Mouse (Mus musculus) embryonic facial prominence, embryonic 12.5 days (tissue): ENCODE measurements at regions not wholly inside any gene's neighbourhood (a gene's known extent, or its start where the extent isn't known, plus 50 kb on each side); places are given as distances from the start of the nearest gene placed in this dataset.

Experiments used
- ATAC-seq: fragments of 200-750 bp; cut with Nextera tagmentation; 2 replicates; pipeline ENCODE4 v1.8.0; 2017; ENCODE audit not compliant: insufficient number of reproducible peaks, insufficient read depth, low FRiP score, low TSS enrichment
- H3K27ac ChIP-seq: fragments of 300-500 bp; sonication (generic); 2 replicates; pipeline ENCODE4 v1.5.1; 2016; ENCODE audit warnings: mild to moderate bottlenecking
- H3K27me3 ChIP-seq: fragments of 300-500 bp; sonication (generic); 2 replicates; pipeline ENCODE4 v1.6.1; 2016; ENCODE audit warnings: mild to moderate bottlenecking, moderate library complexity
- H3K36me3 ChIP-seq: fragments of 300-500 bp; sonication (generic); 2 replicates; pipeline ENCODE4 v1.6.1; 2016; ENCODE audit warnings: mild to moderate bottlenecking
- H3K4me1 ChIP-seq: fragments of 300-500 bp; sonication (generic); 2 replicates; pipeline ENCODE4 v1.6.1; 2016
- H3K4me2 ChIP-seq: fragments of 300-500 bp; sonication (generic); replicated peaks from 2 replicates; pipeline ENCODE4 v1.6.1; 2016; ENCODE audit warnings: mild to moderate bottlenecking, moderate library complexity
- H3K4me3 ChIP-seq: fragments of 300-500 bp; sonication (generic); 2 replicates; pipeline ENCODE4 v1.5.1; 2016; ENCODE audit warnings: mild to moderate bottlenecking
- H3K9ac ChIP-seq: fragments of 300-500 bp; sonication (generic); 2 replicates; pipeline ENCODE4 v1.6.1; 2016; ENCODE audit warnings: mild to moderate bottlenecking, moderate library complexity
- H3K9me3 ChIP-seq: fragments of 300-500 bp; sonication (generic); 2 replicates; pipeline ENCODE4 v1.6.1; 2016; ENCODE audit warnings: mild to moderate bottlenecking, moderate library complexity
- WGBS: fragments of 180-500 bp; shearing (Covaris S2); methylation state at CpG from one replicate; pipeline ENCODE4 v1.1.7; 2016; 5-methylcytosine and 5-hydroxymethylcytosine counted together

DNA sequence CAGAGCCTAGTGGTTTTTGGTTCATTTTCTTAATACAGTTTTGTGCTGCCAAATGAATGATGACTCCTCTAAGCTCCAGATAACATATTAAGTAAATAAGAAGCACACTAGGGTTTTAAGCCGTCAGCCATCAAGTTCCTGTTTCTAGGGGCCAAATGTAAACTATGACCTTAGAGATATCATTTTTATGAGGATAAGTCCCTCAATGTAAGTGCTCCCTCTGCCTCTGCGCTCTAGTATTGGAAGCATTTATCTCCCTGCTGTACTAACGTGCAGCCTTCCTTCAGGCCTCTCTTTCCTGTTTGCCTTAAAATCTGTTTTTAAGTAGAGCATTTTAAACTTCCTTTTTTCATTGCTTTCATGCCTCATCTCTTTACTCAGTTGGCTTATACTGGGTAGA, 381.3 kb upstream of the Cd180 start:
- ATAC-seq = no peak
- H3K4me1 ChIP-seq = no peaks in the 10 kb centered on the region
- H3K27ac ChIP-seq = no peak overlapping the region
- no peak overlapping the region for H3K9ac ChIP-seq
- H3K9me3 ChIP-seq = no peaks in the 10 kb centered on the region
- no peak overlapping the region for H3K4me2 ChIP-seq
- no peaks in the 10 kb centered on the region for H3K27me3 ChIP-seq
- H3K4me3 ChIP-seq = no peak overlapping the region
- WGBS = 64% methylated on average over 3 of the region's 3 CpGs
- no peaks in the 10 kb centered on the region for H3K36me3 ChIP-seq

DNA sequence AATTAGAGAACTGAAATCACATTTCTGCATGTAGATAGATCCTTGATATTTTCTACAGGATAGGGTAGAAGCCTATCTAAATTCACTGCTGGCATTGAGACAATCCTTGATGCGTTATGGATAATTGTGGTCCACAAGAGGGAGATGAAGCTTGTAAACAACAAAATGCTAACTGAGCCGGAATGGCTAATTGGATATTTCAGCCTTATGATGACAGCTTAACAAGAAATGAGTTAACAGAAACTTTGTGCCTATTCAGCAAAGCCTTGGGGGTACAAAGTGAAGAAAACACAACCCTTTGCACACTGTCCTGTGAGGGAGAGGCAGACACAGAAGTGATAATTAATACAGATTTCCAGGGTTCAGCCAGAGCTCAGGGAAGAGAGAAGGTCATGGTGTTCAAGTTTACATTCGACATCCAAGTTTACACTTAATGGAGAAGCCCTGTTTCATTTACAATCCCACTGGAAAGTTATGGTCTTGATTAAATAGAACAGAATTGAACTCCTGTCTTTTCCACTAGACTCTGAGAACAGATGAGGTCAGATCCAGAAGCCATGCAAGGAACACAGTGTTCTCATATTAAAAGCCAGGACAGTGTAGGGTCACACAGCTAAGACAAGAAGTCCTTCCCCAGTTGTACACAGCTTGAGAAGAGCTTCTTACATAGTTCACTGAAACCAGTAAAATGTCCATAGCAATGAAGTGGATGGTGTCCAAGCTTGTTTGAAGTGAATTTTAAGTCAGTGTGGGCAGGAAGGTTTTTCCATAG, 377.3 kb upstream of the Cd180 start:
- Histone ChIP-seq H3K9ac (no peak overlapping the region), H3K4me2 (no peak overlapping the region), H3K27ac (no peak overlapping the region), H3K27me3 (no peaks in the 10 kb centered on the region), H3K9me3 (no peaks in the 10 kb centered on the region), H3K4me1 (no peaks in the 10 kb centered on the region), H3K4me3 (no peak overlapping the region), H3K36me3 (no peaks in the 10 kb centered on the region)
- ATAC-seq = no peak
- 72% methylated on average over 3 of the region's 3 CpGs for WGBS

DNA sequence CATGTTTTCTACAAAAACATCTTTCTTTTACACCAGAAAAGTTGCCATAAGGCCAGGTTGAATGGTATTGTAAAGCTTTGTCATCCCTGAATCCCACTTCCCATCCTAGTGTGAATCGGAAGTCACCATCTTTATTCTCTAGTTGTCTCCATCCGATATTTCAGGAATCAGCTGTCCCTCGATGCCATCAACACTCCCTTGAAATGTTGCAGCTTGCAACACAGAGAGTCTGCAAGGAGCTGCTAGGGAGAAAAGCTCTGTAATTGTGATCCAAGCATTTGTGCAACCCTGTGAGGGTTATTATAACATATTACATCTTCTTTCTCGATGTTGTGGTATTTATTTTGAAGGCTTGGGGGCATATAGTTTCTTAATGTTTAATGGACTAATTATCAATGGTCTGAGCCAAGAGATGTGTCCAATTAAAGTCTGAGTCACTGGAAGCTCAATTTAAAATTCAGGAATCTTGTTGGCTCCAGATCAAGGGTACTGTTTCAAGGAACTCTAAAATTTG, 374.4 kb upstream of the Cd180 start:
- Histone ChIP-seq H3K27me3 (no peaks in the 10 kb centered on the region), H3K36me3 (no peaks in the 10 kb centered on the region), H3K4me3 (no peak overlapping the region), H3K9me3 (no peaks in the 10 kb centered on the region), H3K4me2 (no peak overlapping the region), H3K27ac (no peak overlapping the region), H3K4me1 (no peaks in the 10 kb centered on the region), H3K9ac (no peak overlapping the region)
- WGBS = 81% methylated on average over 4 of the region's 4 CpGs
- ATAC-seq = no peak

DNA sequence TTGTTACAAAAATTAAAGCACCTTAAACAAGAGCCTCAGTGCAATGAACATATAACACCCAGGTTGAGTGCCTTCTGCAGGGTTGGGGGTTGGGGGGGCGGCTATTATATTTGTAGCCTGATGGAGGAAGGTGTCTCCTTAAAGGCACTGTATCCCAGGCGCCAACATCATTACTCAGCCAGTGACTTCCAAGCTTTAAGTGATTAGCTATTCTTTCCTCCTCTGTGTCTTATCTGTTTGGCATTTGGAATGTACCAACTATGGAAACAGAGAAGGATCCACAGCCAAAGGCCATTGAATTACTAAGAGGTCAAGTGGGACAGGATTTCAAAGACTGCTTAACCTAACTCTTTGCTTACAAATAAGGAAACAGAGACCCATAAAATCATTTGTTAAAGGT, 373.9 kb upstream of the Cd180 start:
- no peak for ATAC-seq
- Histone ChIP-seq H3K4me1 (no peaks in the 10 kb centered on the region), H3K4me2 (no peak overlapping the region), H3K36me3 (no peaks in the 10 kb centered on the region), H3K27ac (no peak overlapping the region), H3K9me3 (no peaks in the 10 kb centered on the region), H3K4me3 (no peak overlapping the region), H3K27me3 (no peaks in the 10 kb centered on the region), H3K9ac (no peak overlapping the region)
- 78% methylated on average over 2 of the region's 2 CpGs for WGBS

DNA sequence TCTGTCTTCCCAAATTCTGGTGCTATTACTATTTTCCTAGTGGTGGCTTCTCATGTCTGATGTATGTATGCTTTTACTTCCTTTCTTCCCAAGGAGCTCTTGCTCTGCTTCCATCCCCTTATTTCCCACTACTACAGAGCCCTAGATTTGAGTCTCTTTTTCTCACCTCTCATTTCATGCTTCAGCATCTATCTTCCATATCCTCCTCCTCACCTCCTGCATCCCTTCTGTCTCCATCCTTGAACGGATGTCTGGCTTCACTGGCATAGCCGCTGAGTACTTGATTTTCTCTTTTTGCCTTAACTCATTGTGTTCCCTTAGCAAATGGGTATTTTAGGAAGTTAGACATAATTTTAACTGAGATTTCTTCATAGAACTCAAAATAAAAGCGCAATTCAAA, 369.5 kb upstream of the Cd180 start:
- 0 out of 2 replicates have a peak, but pooled peaks cover 3% of the 10 kb centered on the region for H3K4me1 ChIP-seq
- no peaks in the 10 kb centered on the region for H3K9me3 ChIP-seq
- WGBS = 92% methylated on average over 3 of the region's 3 CpGs
- no peaks in the 10 kb centered on the region for H3K27me3 ChIP-seq
- no peak overlapping the region for H3K4me2 ChIP-seq
- no peak overlapping the region for H3K4me3 ChIP-seq
- no peak overlapping the region for H3K9ac ChIP-seq
- ATAC-seq = no peak
- H3K27ac ChIP-seq = no peak overlapping the region
- no peaks in the 10 kb centered on the region for H3K36me3 ChIP-seq

DNA sequence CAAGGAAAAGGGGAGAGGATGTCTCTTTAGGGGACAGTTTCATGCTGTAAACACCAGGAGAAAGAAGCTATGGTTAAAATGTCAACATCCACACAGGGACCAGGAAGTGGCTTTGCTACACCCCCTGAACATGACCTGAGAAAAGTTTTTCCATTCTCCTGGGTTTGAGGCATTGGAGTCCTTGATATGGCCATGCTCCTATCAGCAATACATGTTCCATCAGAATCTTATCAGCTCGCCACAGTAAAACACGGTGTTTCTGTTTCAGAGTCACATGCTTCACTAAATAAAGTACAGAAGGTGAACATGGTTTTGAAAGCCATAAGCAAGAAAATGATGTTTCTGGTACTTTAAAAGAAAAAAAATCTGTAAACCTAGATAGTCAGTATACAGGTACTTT, 367.4 kb upstream of the Cd180 start:
- Histone ChIP-seq H3K4me2 (no peak overlapping the region), H3K4me3 (no peak overlapping the region), H3K36me3 (no peaks in the 10 kb centered on the region), H3K27me3 (no peaks in the 10 kb centered on the region), H3K9me3 (no peaks in the 10 kb centered on the region), H3K4me1 (0 out of 2 replicates have a peak, but pooled peaks cover 3% of the 10 kb centered on the region), H3K27ac (no peak overlapping the region), H3K9ac (no peak overlapping the region)
- ATAC-seq = no peak
- WGBS = 81% methylated on average over 2 of the region's 2 CpGs

DNA sequence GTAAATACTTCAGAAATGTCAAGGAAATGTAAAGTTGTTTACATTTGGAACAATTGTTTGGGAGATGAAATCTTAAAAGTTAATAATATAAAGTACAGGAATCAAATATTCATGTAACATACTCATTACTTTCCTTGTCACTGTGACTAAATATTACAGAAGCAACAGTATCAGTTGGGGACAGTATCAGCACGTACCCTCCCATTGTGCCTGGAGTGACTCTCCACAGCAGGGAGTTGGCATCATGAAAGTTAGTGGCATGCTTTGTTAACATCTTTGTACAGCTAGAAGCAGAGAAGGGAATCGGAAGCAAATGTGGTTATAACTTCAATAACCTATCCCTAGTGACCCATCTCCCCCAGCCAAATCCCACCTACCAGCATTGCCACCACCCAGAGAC, 366.8 kb upstream of the Cd180 start:
- Histone ChIP-seq H3K9ac (no peak overlapping the region), H3K27ac (no peak overlapping the region), H3K36me3 (no peaks in the 10 kb centered on the region), H3K4me2 (no peak overlapping the region), H3K4me1 (0 out of 2 replicates have a peak, but pooled peaks cover 3% of the 10 kb centered on the region), H3K9me3 (no peaks in the 10 kb centered on the region), H3K4me3 (no peak overlapping the region), H3K27me3 (no peaks in the 10 kb centered on the region)
- no peak for ATAC-seq
- 76% methylated on average over 2 of the region's 2 CpGs for WGBS

DNA sequence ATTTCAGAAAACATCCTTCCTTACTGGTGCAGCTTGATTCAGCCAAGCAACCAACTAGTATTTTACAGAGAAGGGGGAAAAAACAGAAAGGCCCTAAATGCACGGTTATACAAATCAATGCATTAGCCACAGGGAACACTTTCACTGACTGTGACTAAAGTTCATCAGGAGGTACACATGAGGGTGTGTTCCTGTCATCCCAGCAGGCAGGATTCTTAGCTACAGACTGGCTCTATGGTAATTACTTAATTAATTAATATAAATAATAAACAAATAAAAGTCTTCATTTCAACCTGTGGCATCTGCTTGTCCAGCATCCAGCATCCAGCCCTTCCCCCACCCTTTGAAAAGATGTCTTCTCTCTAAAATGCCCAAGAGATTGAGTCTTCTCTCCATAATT, 359.7 kb upstream of the Cd180 start:
- Histone ChIP-seq H3K4me3 (no peak overlapping the region), H3K27me3 (no peaks in the 10 kb centered on the region), H3K4me1 (0 out of 2 replicates have a peak, but pooled peaks cover 6% of the 10 kb centered on the region), H3K9ac (no peak overlapping the region), H3K27ac (no peak overlapping the region), H3K9me3 (no peaks in the 10 kb centered on the region), H3K36me3 (no peaks in the 10 kb centered on the region), H3K4me2 (no peak overlapping the region)
- WGBS = 43% methylated on average over 1 of the region's 1 CpGs
- ATAC-seq = no peak

DNA sequence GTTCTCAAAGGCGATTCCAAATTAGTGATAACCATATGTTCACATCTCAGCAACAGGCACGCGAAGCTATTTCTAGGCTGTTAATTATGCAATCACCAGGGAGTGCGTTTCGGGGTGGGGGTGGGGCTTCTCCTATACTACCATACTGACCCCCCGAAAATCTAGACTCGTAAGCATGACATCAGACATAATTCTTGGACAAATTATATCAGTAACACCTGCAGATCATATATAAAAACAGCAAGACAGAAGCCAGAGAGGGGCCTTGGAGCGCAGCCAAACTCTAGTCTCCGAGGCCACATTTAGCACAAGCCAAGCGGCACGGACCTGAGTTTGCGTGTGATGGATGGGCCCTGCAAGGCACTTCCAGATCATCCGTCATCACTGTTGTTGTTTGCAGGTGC, 359.2 kb upstream of the Cd180 start:
- Histone ChIP-seq H3K27ac (no peak overlapping the region), H3K36me3 (no peaks in the 10 kb centered on the region), H3K9ac (no peak overlapping the region), H3K4me3 (no peak overlapping the region), H3K4me2 (no peak overlapping the region), H3K4me1 (0 out of 2 replicates have a peak, but pooled peaks cover 4% of the 10 kb centered on the region), H3K9me3 (no peaks in the 10 kb centered on the region), H3K27me3 (no peaks in the 10 kb centered on the region)
- ATAC-seq = no peak
- 48% methylated on average over 13 of the region's 13 CpGs for WGBS

DNA sequence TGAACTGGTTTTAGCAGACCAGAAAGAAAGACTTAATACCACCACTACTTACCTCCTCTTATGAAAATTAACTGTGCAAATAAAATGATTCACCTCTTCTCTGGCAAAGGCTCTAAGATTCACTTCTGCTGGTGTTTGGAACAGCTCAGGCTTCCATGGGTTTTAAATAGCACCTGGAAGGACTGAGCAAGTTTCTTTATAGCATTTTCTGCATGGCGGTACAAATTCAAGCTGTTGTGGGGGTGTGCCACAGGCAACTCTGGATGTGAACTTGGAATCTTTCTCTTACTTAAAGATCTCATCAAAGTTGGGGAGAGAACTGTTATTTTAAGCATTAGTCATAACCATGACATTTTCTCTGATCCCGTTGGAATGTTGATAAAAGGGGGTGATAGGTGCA, 350.1 kb upstream of the Cd180 start:
- 81% methylated on average over 2 of the region's 2 CpGs for WGBS
- Histone ChIP-seq H3K9me3 (no peaks in the 10 kb centered on the region), H3K27ac (no peak overlapping the region), H3K4me1 (no peaks in the 10 kb centered on the region), H3K27me3 (no peaks in the 10 kb centered on the region), H3K36me3 (no peaks in the 10 kb centered on the region), H3K4me2 (no peak overlapping the region), H3K4me3 (no peak overlapping the region), H3K9ac (no peak overlapping the region)
- ATAC-seq = no peak

DNA sequence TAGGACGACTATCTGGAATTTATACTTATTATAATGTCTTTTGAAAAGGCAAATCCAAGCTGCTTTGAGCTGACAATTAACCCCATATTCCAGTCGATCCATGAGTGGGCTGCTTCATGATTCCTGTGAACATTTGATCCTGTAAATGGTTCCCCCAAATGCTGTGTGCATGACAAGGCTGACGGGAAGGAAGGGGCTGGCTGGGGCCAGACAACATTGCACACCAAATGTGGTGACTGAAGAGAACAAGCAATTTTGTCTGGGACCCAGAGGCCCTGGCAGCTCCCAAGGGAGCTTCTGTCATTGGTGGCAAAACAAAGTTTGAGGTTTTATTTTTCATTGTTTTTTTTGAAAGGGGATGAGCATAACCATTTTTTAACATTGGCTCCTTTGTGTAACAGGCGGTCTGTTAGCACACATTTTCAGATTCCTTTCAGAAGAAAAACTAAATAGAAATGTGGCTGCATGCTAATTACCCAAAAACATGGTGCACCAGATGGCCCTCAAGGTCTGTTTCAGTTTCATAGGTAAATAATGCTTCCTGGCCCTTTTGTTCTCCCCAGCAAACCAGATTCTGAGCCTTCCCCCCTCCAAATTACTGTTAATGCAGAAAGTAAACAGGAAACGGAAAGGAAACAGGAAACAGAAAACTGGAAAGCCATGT, 348.6 kb upstream of the Cd180 start:
- Histone ChIP-seq H3K4me1 (no peaks in the 10 kb centered on the region), H3K36me3 (no peaks in the 10 kb centered on the region), H3K9me3 (no peaks in the 10 kb centered on the region), H3K9ac (no peak overlapping the region), H3K27ac (0 out of 2 replicates have a peak overlapping the region, but pooled peaks have one; percentile 36), H3K4me2 (no peak overlapping the region), H3K27me3 (no peaks in the 10 kb centered on the region), H3K4me3 (no peak overlapping the region)
- WGBS = 55% methylated on average over 5 of the region's 5 CpGs
- ATAC-seq = no peak

DNA sequence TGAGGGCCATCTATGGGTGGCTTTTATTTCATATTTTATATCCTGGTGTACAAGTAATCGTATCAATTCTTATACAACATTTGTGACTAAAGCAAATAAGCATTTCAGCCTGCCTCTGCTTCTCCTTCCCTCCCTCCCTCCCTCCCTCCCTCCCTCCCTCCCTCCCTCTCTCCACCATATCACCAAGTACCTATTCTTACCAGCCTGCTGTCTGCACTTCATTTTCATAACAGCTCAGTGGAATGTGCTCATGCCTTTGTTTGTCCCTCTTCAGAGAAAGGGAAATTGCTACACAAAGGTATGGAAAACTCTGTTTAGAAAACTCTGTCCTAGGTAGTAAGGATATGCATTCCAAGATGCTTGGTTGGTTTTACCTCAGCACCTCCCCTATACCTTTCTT, 343.9 kb upstream of the Cd180 start:
- Histone ChIP-seq H3K4me2 (no peak overlapping the region), H3K9ac (no peak overlapping the region), H3K36me3 (no peaks in the 10 kb centered on the region), H3K27me3 (no peaks in the 10 kb centered on the region), H3K4me1 (0 out of 2 replicates have a peak, but pooled peaks cover 5% of the 10 kb centered on the region), H3K27ac (no peak overlapping the region), H3K4me3 (no peak overlapping the region), H3K9me3 (no peaks in the 10 kb centered on the region)
- no peak for ATAC-seq
- 86% methylated on average over 1 of the region's 1 CpGs for WGBS
